Mouse (Mus musculus): Measurements from ENCODE around the gene Plppr3. TPM values are rescaled to one million over a fixed set of nuclear protein-coding genes. Genes with fewer than 3 reads are reported as not detected.

The Plppr3 gene
- 3.7 and 7.8 TPM in 2 replicates for total RNA-seq (2012; rRNA removed)

GRCm38 (mm10) chr10:79874290-79874862 is at the start of gene Plppr3, which contains the start of gene Prtn3:
Gene Plppr3 (minus strand): TSS chr10:79874634.
Gene Prtn3 (plus strand): TSS chr10:79874476.
- H3K36me3 ChIP-seq (ENCODE audit: control insufficient read depth, insufficient read depth, low read length, poor library complexity, severe bottlenecking), result no peaks in the 10 kb centered on the region
- no peak for DNase-seq (ENCODE audit: low read depth, low spot score)
- in situ Hi-C loops (cut with MboI; ENCODE audit: low sequenced_read_pairs in 2 of 2, unreplicated experiment in 2 of 2), result no loop called here
- TF ChIP-seq CHD2 (IDR thresholded peaks at IDR 0.05; ENCODE audit: low read depth, low read length), result no peak
- no peak for TF ChIP-seq MAFK (IDR thresholded peaks at IDR 0.05; ENCODE audit: insufficient read depth, low read depth, low read length)
- no peak for TF ChIP-seq HCFC1 (IDR thresholded peaks at IDR 0.05; ENCODE audit: borderline replicate concordance, insufficient read depth, low read length)
- no peak for TF ChIP-seq ZNF384 (IDR thresholded peaks at IDR 0.05; ENCODE audit: low read depth, low read length)
- TF ChIP-seq ZC3H11A (IDR thresholded peaks at IDR 0.05; ENCODE audit: borderline replicate concordance, low read depth, low read length), result no peak
- peak within 1 kb of the TSS; percentile 66 to 73 for H3K4me3 ChIP-seq (ENCODE audit: insufficient read depth in 1 of 2, low read depth in 1 of 2, low read length in 2 of 2, poor library complexity in 1 of 2, severe bottlenecking in 1 of 2)
- H3K9ac ChIP-seq (ENCODE audit: insufficient read depth, low read depth, low read length, poor library complexity, severe bottlenecking), result peak within 1 kb of the TSS; percentile 32
- no peaks in the 10 kb centered on the region for H3K4me1 ChIP-seq (ENCODE audit: control insufficient read depth in 2 of 2, insufficient read depth in 2 of 2, low read length in 2 of 2, poor library complexity in 1 of 2)
- no peak within 1 kb of the TSS for H3K27ac ChIP-seq (ENCODE audit: insufficient read depth, low read depth, low read length, poor library complexity, severe bottlenecking)
- H3K9me3 ChIP-seq (ENCODE audit: control insufficient read depth, insufficient read depth, low read depth, low read length), result no peaks in the 10 kb centered on the region

GRCm38 (mm10) chr10:79921572-79921971 is 47.1 kb upstream of the Plppr3 start:
- TF ChIP-seq MAFK (IDR thresholded peaks at IDR 0.05; ENCODE audit: insufficient read depth, low read depth, low read length) (no peak), ZNF384 (IDR thresholded peaks at IDR 0.05; ENCODE audit: low read depth, low read length) (no peak), ZC3H11A (IDR thresholded peaks at IDR 0.05; ENCODE audit: borderline replicate concordance, low read depth, low read length) (no peak), CHD2 (IDR thresholded peaks at IDR 0.05; ENCODE audit: low read depth, low read length) (no peak), HCFC1 (IDR thresholded peaks at IDR 0.05; ENCODE audit: borderline replicate concordance, insufficient read depth, low read length) (no peak)
- Histone ChIP-seq H3K9me3 (ENCODE audit: control insufficient read depth, insufficient read depth, low read depth, low read length) (no peaks in the 10 kb centered on the region), H3K27ac (ENCODE audit: insufficient read depth, low read depth, low read length, poor library complexity, severe bottlenecking) (no peak overlapping the region), H3K4me3 (ENCODE audit: insufficient read depth in 1 of 2, low read depth in 1 of 2, low read length in 2 of 2, poor library complexity in 1 of 2, severe bottlenecking in 1 of 2) (peak overlapping the region; percentile 25 to 56; a peak in 3 of 4 replicates), H3K4me1 (ENCODE audit: control insufficient read depth in 2 of 2, insufficient read depth in 2 of 2, low read length in 2 of 2, poor library complexity in 1 of 2) (peaks cover 3 to 20% of the 10 kb centered on the region in 2 experiments; a peak in 2 of 4 replicates), H3K36me3 (ENCODE audit: control insufficient read depth, insufficient read depth, low read length, poor library complexity, severe bottlenecking) (no peaks in the 10 kb centered on the region), H3K9ac (ENCODE audit: insufficient read depth, low read depth, low read length, poor library complexity, severe bottlenecking) (peak overlapping the region; percentile 45)
- in situ Hi-C loops (cut with MboI; ENCODE audit: low sequenced_read_pairs in 2 of 2, unreplicated experiment in 2 of 2), result no loop called here
- no peak for DNase-seq (ENCODE audit: low read depth, low spot score)

DNA sequence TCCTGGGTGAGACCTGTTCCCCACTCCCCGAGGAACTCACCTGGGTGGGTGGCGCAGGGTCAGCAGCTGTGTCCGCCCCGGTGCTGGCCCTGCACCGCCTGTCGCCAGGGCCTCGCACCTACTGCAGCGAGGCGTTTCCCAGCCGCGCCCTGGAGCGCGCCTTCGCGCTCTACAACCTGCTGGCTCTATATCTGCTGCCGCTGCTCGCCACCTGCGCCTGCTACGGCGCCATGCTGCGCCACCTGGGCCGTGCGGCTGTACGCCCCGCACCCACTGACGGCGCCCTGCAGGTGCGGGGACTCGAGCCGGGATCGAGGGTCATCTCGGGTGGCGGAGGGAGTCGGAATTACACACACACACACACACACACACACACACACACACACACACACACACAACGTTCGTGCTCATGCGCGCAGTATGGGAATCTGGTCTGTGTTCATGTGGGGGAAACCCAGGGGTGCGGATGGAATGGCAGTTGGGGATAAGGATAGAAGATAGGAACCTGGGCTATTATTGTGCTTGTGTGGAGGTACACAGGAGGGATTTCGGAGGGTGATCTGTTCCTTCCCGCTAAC is 46.6 kb upstream of the Plppr3 start, which contains the start of gene R3hdm4:
R3hdm4 (minus strand) TSS at position 251 of the 578 bp plus-strand sequence.
- Histone ChIP-seq H3K9me3 (ENCODE audit: control insufficient read depth, insufficient read depth, low read depth, low read length) (no peaks in the 10 kb centered on the region), H3K4me1 (ENCODE audit: control insufficient read depth in 2 of 2, insufficient read depth in 2 of 2, low read length in 2 of 2, poor library complexity in 1 of 2) (peaks cover 3 to 20% of the 10 kb centered on the region in 2 experiments; a peak in 2 of 4 replicates), H3K9ac (ENCODE audit: insufficient read depth, low read depth, low read length, poor library complexity, severe bottlenecking) (peak within 1 kb of the TSS; percentile 45), H3K4me3 (ENCODE audit: insufficient read depth in 1 of 2, low read depth in 1 of 2, low read length in 2 of 2, poor library complexity in 1 of 2, severe bottlenecking in 1 of 2) (peak within 1 kb of the TSS; percentile 25 to 56), H3K27ac (ENCODE audit: insufficient read depth, low read depth, low read length, poor library complexity, severe bottlenecking) (no peak within 1 kb of the TSS), H3K36me3 (ENCODE audit: control insufficient read depth, insufficient read depth, low read length, poor library complexity, severe bottlenecking) (no peaks in the 10 kb centered on the region)
- no peak for DNase-seq (ENCODE audit: low read depth, low spot score)
- in situ Hi-C loops (cut with MboI; ENCODE audit: low sequenced_read_pairs in 2 of 2, unreplicated experiment in 2 of 2), result no loop called here
- TF ChIP-seq MAFK (IDR thresholded peaks at IDR 0.05; ENCODE audit: insufficient read depth, low read depth, low read length) (no peak), HCFC1 (IDR thresholded peaks at IDR 0.05; ENCODE audit: borderline replicate concordance, insufficient read depth, low read length) (no peak), CHD2 (IDR thresholded peaks at IDR 0.05; ENCODE audit: low read depth, low read length) (no peak), ZNF384 (IDR thresholded peaks at IDR 0.05; ENCODE audit: low read depth, low read length) (no peak)

GRCm38 (mm10) chr10:79920056-79920890 is 45.8 kb upstream of the Plppr3 start:
- in situ Hi-C loops (cut with MboI; ENCODE audit: low sequenced_read_pairs in 2 of 2, unreplicated experiment in 2 of 2), result no loop called here
- H3K9ac ChIP-seq (ENCODE audit: insufficient read depth, low read depth, low read length, poor library complexity, severe bottlenecking), result no peak overlapping the region

More at GRCm38 (mm10) chr10:79920056-79920890, 45.8 kb upstream of the Plppr3 start:
- Histone ChIP-seq H3K27ac (ENCODE audit: insufficient read depth, low read depth, low read length, poor library complexity, severe bottlenecking) (no peak overlapping the region), H3K4me3 (ENCODE audit: insufficient read depth in 1 of 2, low read depth in 1 of 2, low read length in 2 of 2, poor library complexity in 1 of 2, severe bottlenecking in 1 of 2) (peak overlapping the region; percentile 13 to 56; a peak in 2 of 4 replicates), H3K4me1 (ENCODE audit: control insufficient read depth in 2 of 2, insufficient read depth in 2 of 2, low read length in 2 of 2, poor library complexity in 1 of 2) (peaks cover 3 to 21% of the 10 kb centered on the region in 2 experiments; a peak in 2 of 4 replicates), H3K9me3 (ENCODE audit: control insufficient read depth, insufficient read depth, low read depth, low read length) (no peaks in the 10 kb centered on the region), H3K36me3 (ENCODE audit: control insufficient read depth, insufficient read depth, low read length, poor library complexity, severe bottlenecking) (no peaks in the 10 kb centered on the region)
- no peak for TF ChIP-seq MAFK (IDR thresholded peaks at IDR 0.05; ENCODE audit: insufficient read depth, low read depth, low read length)
- no peak for TF ChIP-seq CHD2 (IDR thresholded peaks at IDR 0.05; ENCODE audit: low read depth, low read length)
- TF ChIP-seq ZC3H11A (IDR thresholded peaks at IDR 0.05; ENCODE audit: borderline replicate concordance, low read depth, low read length), result no peak
- no peak for TF ChIP-seq HCFC1 (IDR thresholded peaks at IDR 0.05; ENCODE audit: borderline replicate concordance, insufficient read depth, low read length)
- no peak for TF ChIP-seq ZNF384 (IDR thresholded peaks at IDR 0.05; ENCODE audit: low read depth, low read length)
- no peak for DNase-seq (ENCODE audit: low read depth, low spot score)
